Mouse (Mus musculus): ENCODE measurements at regions not wholly inside any gene's neighbourhood (a gene's known extent, or its start where the extent isn't known, plus 50 kb on each side); places are given as distances from the start of the nearest gene placed in this dataset.

GRCm38 (mm10) chr13:48013336-48013750 lies 247.7 kb upstream of the Id4 start:
- H3K27ac ChIP-seq = no peak overlapping the region
- no peak for DNase-seq (ENCODE audit: low spot score)
- 71% methylated on average over 7 of the region's 7 CpGs for WGBS

GRCm38 (mm10) chr13:48015296-48015695 lies 245.7 kb upstream of the Id4 start:
- peaks cover 8% of the 10 kb centered on the region for H3K4me1 ChIP-seq
- no peak overlapping the region for H3K27ac ChIP-seq
- H3K36me3 ChIP-seq = no peaks in the 10 kb centered on the region
- 77% methylated on average over 4 of the region's 4 CpGs for WGBS
- DNase-seq (ENCODE audit: low spot score) = no peak
- H3K9me3 ChIP-seq = no peaks in the 10 kb centered on the region
- H3K27me3 ChIP-seq (ENCODE audit: insufficient read depth, poor library complexity, severe bottlenecking) = no peaks in the 10 kb centered on the region
- H3K4me3 ChIP-seq = no peak overlapping the region

More at GRCm38 (mm10) chr13:48013336-48013750, 247.7 kb upstream of the Id4 start:
- no peaks in the 10 kb centered on the region for H3K36me3 ChIP-seq
- no peak overlapping the region for H3K4me3 ChIP-seq
- no peaks in the 10 kb centered on the region for H3K9me3 ChIP-seq
- H3K27me3 ChIP-seq (ENCODE audit: insufficient read depth, poor library complexity, severe bottlenecking) = no peaks in the 10 kb centered on the region
- peaks cover 4% of the 10 kb centered on the region; the same call in 1 of the 2 replicates for H3K4me1 ChIP-seq

GRCm38 (mm10) chr13:48016051-48016450 lies 245.0 kb upstream of the Id4 start:
- WGBS = 85% methylated on average over 3 of the region's 3 CpGs

GRCm38 (mm10) chr13:48016606-48017005 lies 244.4 kb upstream of the Id4 start:
- WGBS = 81% methylated on average over 6 of the region's 6 CpGs
- H3K27me3 ChIP-seq (ENCODE audit: insufficient read depth, poor library complexity, severe bottlenecking) = no peaks in the 10 kb centered on the region
- no peak overlapping the region for H3K4me3 ChIP-seq
- no peak overlapping the region for H3K27ac ChIP-seq
- H3K9me3 ChIP-seq = no peaks in the 10 kb centered on the region
- H3K36me3 ChIP-seq = no peaks in the 10 kb centered on the region
- peaks cover 8% of the 10 kb centered on the region for H3K4me1 ChIP-seq
- DNase-seq (ENCODE audit: low spot score) = no peak

More at GRCm38 (mm10) chr13:48016051-48016450, 245.0 kb upstream of the Id4 start:
- Histone ChIP-seq H3K4me1 (peaks cover 8% of the 10 kb centered on the region), H3K27ac (no peak overlapping the region), H3K36me3 (no peaks in the 10 kb centered on the region), H3K9me3 (no peaks in the 10 kb centered on the region), H3K27me3 (ENCODE audit: insufficient read depth, poor library complexity, severe bottlenecking) (no peaks in the 10 kb centered on the region), H3K4me3 (no peak overlapping the region)
- DNase-seq (ENCODE audit: low spot score) = no peak

GRCm38 (mm10) chr13:48017649-48018048 lies 243.4 kb upstream of the Id4 start:
- Histone ChIP-seq H3K27ac (no peak overlapping the region), H3K27me3 (ENCODE audit: insufficient read depth, poor library complexity, severe bottlenecking) (no peaks in the 10 kb centered on the region), H3K36me3 (no peaks in the 10 kb centered on the region), H3K9me3 (no peaks in the 10 kb centered on the region), H3K4me1 (peaks cover 8% of the 10 kb centered on the region), H3K4me3 (no peak overlapping the region)
- 81% methylated on average over 8 of the region's 8 CpGs for WGBS
- DNase-seq (ENCODE audit: low spot score) = no peak

- H3K27me3 ChIP-seq (ENCODE audit: insufficient read depth, poor library complexity, severe bottlenecking) = no peaks in the 10 kb centered on the region
- WGBS = 65% methylated on average over 5 of the region's 5 CpGs
- peaks cover 8% of the 10 kb centered on the region for H3K4me1 ChIP-seq
- no peak overlapping the region for H3K27ac ChIP-seq
- no peaks in the 10 kb centered on the region for H3K36me3 ChIP-seq
- no peaks in the 10 kb centered on the region for H3K9me3 ChIP-seq
- no peak for DNase-seq (ENCODE audit: low spot score)
- no peak overlapping the region for H3K4me3 ChIP-seq
Measured at GRCm38 (mm10) chr13:48018606-48019005, 242.4 kb upstream of the Id4 start.

- no peaks in the 10 kb centered on the region for H3K36me3 ChIP-seq
- H3K4me1 ChIP-seq = peaks cover 5% of the 10 kb centered on the region
- H3K27ac ChIP-seq = no peak overlapping the region
- H3K9me3 ChIP-seq = no peaks in the 10 kb centered on the region
- DNase-seq (ENCODE audit: low spot score) = no peak
- 73% methylated on average over 7 of the region's 7 CpGs for WGBS
- H3K4me3 ChIP-seq = no peak overlapping the region
- H3K27me3 ChIP-seq (ENCODE audit: insufficient read depth, poor library complexity, severe bottlenecking) = no peaks in the 10 kb centered on the region
Measured at GRCm38 (mm10) chr13:48022958-48023615, 237.9 kb upstream of the Id4 start.

- Histone ChIP-seq H3K9me3 (no peaks in the 10 kb centered on the region), H3K27me3 (ENCODE audit: insufficient read depth, poor library complexity, severe bottlenecking) (no peaks in the 10 kb centered on the region), H3K36me3 (no peaks in the 10 kb centered on the region), H3K4me1 (no peaks in the 10 kb centered on the region), H3K27ac (no peak overlapping the region), H3K4me3 (no peak overlapping the region)
- DNase-seq (ENCODE audit: low spot score) = no peak
- WGBS = 66% methylated on average over 7 of the region's 7 CpGs
Measured at GRCm38 (mm10) chr13:48027775-48028489, 233.1 kb upstream of the Id4 start.

GRCm38 (mm10) chr13:48031491-48031890 lies 229.5 kb upstream of the Id4 start:
- Histone ChIP-seq H3K36me3 (no peaks in the 10 kb centered on the region), H3K27ac (no peak overlapping the region), H3K4me3 (no peak overlapping the region), H3K4me1 (no peaks in the 10 kb centered on the region), H3K27me3 (ENCODE audit: insufficient read depth, poor library complexity, severe bottlenecking) (no peaks in the 10 kb centered on the region), H3K9me3 (no peaks in the 10 kb centered on the region)
- 77% methylated on average over 8 of the region's 8 CpGs for WGBS
- DNase-seq (ENCODE audit: low spot score) = no peak

- Histone ChIP-seq H3K27ac (no peak overlapping the region), H3K36me3 (no peaks in the 10 kb centered on the region), H3K27me3 (ENCODE audit: insufficient read depth, poor library complexity, severe bottlenecking) (no peaks in the 10 kb centered on the region), H3K4me3 (no peak overlapping the region), H3K4me1 (no peaks in the 10 kb centered on the region), H3K9me3 (no peaks in the 10 kb centered on the region)
- DNase-seq (ENCODE audit: low spot score) = no peak
- 71% methylated on average over 4 of the region's 4 CpGs for WGBS
Measured at GRCm38 (mm10) chr13:48042172-48042571, 218.9 kb upstream of the Id4 start.

- H3K27ac ChIP-seq = no peak overlapping the region
- H3K4me3 ChIP-seq = no peak overlapping the region
- 80% methylated on average over 6 of the region's 6 CpGs for WGBS
- DNase-seq (ENCODE audit: low spot score) = no peak
- H3K9me3 ChIP-seq = no peaks in the 10 kb centered on the region
- H3K27me3 ChIP-seq (ENCODE audit: insufficient read depth, poor library complexity, severe bottlenecking) = no peaks in the 10 kb centered on the region
- no peaks in the 10 kb centered on the region for H3K36me3 ChIP-seq
- H3K4me1 ChIP-seq = no peaks in the 10 kb centered on the region
Measured at GRCm38 (mm10) chr13:48042572-48042971, 218.5 kb upstream of the Id4 start.

- Histone ChIP-seq H3K9me3 (no peaks in the 10 kb centered on the region), H3K27me3 (ENCODE audit: insufficient read depth, poor library complexity, severe bottlenecking) (no peaks in the 10 kb centered on the region), H3K27ac (no peak overlapping the region), H3K4me1 (no peaks in the 10 kb centered on the region), H3K36me3 (no peaks in the 10 kb centered on the region), H3K4me3 (no peak overlapping the region)
- WGBS = 72% methylated on average over 25 of the region's 25 CpGs
- no peak for DNase-seq (ENCODE audit: low spot score)
Measured at GRCm38 (mm10) chr13:48046201-48046750, 214.8 kb upstream of the Id4 start.

GRCm38 (mm10) chr13:48049796-48050195 lies 211.2 kb upstream of the Id4 start:
- Histone ChIP-seq H3K36me3 (no peaks in the 10 kb centered on the region), H3K27me3 (ENCODE audit: insufficient read depth, poor library complexity, severe bottlenecking) (no peaks in the 10 kb centered on the region), H3K4me3 (no peak overlapping the region), H3K27ac (no peak overlapping the region), H3K9me3 (no peaks in the 10 kb centered on the region), H3K4me1 (no peaks in the 10 kb centered on the region)
- WGBS = 88% methylated on average over 6 of the region's 6 CpGs
- no peak for DNase-seq (ENCODE audit: low spot score)
